Mouse (Mus musculus) liver, adult 2 months (tissue): Measurements from ENCODE around the gene Car10.

ENCODE experiments used
- CTCF ChIP-seq: fragments of 200-500 bp; IDR thresholded peaks from 2 replicates; pipeline ENCODE4 v1.5.1; 2011; ENCODE audit warnings: low read depth, low read length, control low read depth
- POLR2A ChIP-seq: fragments of 200-500 bp; IDR thresholded peaks from 2 replicates; pipeline ENCODE4 v1.6.1; 2011; ENCODE audit warnings: low read length, control low read depth; ENCODE audit not compliant: insufficient read depth; ENCODE audit errors: extremely low read depth

- TF ChIP-seq POLR2A (no peak), CTCF (no peak)
Measured at GRCm38 (mm10) chr11:93448290-93449256, 350.7 kb downstream of the Car10 start.
